Mouse (Mus musculus): ENCODE measurements at regions not wholly inside any gene's neighbourhood (a gene's known extent, or its start where the extent isn't known, plus 50 kb on each side); places are given as distances from the start of the nearest gene placed in this dataset.
"Not testable (repeated sequence)": the region's sequence is repeated elsewhere in the genome, so short reads cannot be mapped to it uniquely, and the experiment has no call there.

- Histone ChIP-seq H3K4me1 (no peaks in the 10 kb centered on the region), H3K4me3 (replicated peaks) (no peak overlapping the region), H3K27ac (no peak overlapping the region), H3K4me2 (no peak overlapping the region), H3K36me3 (no peaks in the 10 kb centered on the region), H3K9me3 (replicated peaks) (no peaks in the 10 kb centered on the region), H3K9ac (no peak overlapping the region), H3K27me3 (no peaks in the 10 kb centered on the region)
- no peak for ATAC-seq (replicated peaks; ENCODE audit: low FRiP score)
- 72% methylated on average over 2 of the region's 2 CpGs for WGBS
These were observed 73.0 kb upstream of the Slc1a3 start for GRCm38 (mm10) chr15:8783567-8783966.

DNA sequence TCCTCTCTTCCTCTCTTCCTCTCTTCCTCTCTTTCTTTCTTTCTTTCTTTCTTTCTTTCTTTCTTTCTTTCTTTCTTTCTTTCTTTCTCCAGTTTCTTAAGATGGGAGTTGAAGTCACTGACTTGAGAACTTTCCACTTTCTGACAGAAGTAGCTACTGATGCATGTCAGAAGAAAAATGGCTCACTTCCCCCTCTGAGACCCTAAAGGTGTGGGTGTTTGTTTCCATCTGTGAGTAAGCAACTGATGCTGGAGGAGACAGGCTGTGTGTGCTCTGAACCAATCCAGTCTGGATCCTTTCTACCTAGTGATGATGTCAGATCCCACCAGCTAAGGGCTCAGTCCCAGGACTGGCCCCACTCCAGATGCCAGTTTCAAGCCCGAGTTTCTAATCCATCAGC is 72.5 kb upstream of the Slc1a3 start:
- Histone ChIP-seq H3K9ac (no peak overlapping the region), H3K4me1 (no peaks in the 10 kb centered on the region), H3K36me3 (no peaks in the 10 kb centered on the region), H3K27ac (no peak overlapping the region), H3K4me3 (replicated peaks) (no peak overlapping the region), H3K4me2 (no peak overlapping the region), H3K27me3 (no peaks in the 10 kb centered on the region), H3K9me3 (replicated peaks) (no peaks in the 10 kb centered on the region)
- no peak for ATAC-seq (replicated peaks; ENCODE audit: low FRiP score)
- 63% methylated on average over 1 of the region's 1 CpGs for WGBS

DNA sequence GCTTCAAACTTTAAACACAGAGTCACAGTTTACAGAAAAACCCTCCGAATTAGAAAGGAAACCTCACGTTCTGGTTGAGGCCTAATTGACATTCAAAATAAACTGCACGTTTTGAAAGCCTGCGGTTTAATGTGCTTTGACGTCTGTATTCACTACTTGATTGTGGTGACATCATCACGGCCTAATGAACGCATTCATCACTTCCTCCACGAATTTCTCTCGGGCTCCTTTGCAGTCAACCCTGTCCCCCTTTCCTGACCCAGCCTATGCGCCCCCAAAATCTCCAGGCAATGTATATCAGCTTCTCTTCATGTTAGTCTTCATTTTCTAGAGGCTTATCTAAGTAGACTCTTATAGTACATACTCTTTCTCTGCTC is 71.6 kb upstream of the Slc1a3 start:
- no peaks in the 10 kb centered on the region for H3K4me1 ChIP-seq
- no peak overlapping the region for H3K9ac ChIP-seq
- H3K36me3 ChIP-seq: no peaks in the 10 kb centered on the region
- H3K4me3 ChIP-seq (replicated peaks): no peak overlapping the region
- 83% methylated on average over 10 of the region's 10 CpGs for WGBS
- H3K27ac ChIP-seq: no peak overlapping the region
- no peak overlapping the region for H3K4me2 ChIP-seq
- ATAC-seq (replicated peaks; ENCODE audit: low FRiP score): no peak
- H3K9me3 ChIP-seq (replicated peaks): no peaks in the 10 kb centered on the region
- no peaks in the 10 kb centered on the region for H3K27me3 ChIP-seq

GRCm38 (mm10) chr15:8781159-8782130 is 70.9 kb upstream of the Slc1a3 start:
- H3K4me2 ChIP-seq: no peak overlapping the region
- H3K27me3 ChIP-seq: no peaks in the 10 kb centered on the region
- H3K4me1 ChIP-seq: no peaks in the 10 kb centered on the region
- no peaks in the 10 kb centered on the region for H3K36me3 ChIP-seq
- no peak for ATAC-seq (replicated peaks; ENCODE audit: low FRiP score)
- WGBS: 87% methylated on average over 28 of the region's 28 CpGs
- no peak overlapping the region for H3K9ac ChIP-seq
- no peak overlapping the region for H3K4me3 ChIP-seq (replicated peaks)
- no peak overlapping the region for H3K27ac ChIP-seq
- no peaks in the 10 kb centered on the region for H3K9me3 ChIP-seq (replicated peaks)

DNA sequence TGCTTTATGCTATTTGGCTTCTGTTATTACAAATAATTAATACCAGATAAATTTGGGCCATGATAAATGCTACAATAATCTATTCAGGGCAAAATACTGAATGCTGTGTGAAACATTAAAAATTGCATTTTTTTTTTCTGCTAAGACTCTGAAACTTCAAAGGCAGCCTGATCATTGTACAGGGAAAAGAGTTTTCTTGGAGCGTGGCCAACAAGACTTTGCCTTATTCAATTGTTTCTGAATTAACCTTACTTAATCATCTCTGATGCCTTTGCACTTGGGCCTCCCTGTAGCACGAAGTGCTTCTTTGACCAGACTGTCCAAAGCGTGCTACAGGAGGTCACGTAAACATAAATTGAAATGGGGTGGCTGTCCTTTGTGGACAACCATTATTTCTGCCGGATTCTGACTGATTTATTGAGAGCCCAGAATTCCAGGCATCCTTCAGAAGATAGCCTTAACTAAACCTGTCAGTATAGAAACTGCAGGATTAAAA is 69.9 kb upstream of the Slc1a3 start:
- Histone ChIP-seq H3K9ac (no peak overlapping the region), H3K4me3 (replicated peaks) (no peak overlapping the region), H3K27ac (no peak overlapping the region), H3K4me2 (no peak overlapping the region), H3K9me3 (replicated peaks) (no peaks in the 10 kb centered on the region), H3K27me3 (no peaks in the 10 kb centered on the region), H3K4me1 (no peaks in the 10 kb centered on the region), H3K36me3 (no peaks in the 10 kb centered on the region)
- 37% methylated on average over 5 of the region's 5 CpGs for WGBS
- no peak; the same call in 1 of the 2 replicates for ATAC-seq (replicated peaks; ENCODE audit: low FRiP score)

DNA sequence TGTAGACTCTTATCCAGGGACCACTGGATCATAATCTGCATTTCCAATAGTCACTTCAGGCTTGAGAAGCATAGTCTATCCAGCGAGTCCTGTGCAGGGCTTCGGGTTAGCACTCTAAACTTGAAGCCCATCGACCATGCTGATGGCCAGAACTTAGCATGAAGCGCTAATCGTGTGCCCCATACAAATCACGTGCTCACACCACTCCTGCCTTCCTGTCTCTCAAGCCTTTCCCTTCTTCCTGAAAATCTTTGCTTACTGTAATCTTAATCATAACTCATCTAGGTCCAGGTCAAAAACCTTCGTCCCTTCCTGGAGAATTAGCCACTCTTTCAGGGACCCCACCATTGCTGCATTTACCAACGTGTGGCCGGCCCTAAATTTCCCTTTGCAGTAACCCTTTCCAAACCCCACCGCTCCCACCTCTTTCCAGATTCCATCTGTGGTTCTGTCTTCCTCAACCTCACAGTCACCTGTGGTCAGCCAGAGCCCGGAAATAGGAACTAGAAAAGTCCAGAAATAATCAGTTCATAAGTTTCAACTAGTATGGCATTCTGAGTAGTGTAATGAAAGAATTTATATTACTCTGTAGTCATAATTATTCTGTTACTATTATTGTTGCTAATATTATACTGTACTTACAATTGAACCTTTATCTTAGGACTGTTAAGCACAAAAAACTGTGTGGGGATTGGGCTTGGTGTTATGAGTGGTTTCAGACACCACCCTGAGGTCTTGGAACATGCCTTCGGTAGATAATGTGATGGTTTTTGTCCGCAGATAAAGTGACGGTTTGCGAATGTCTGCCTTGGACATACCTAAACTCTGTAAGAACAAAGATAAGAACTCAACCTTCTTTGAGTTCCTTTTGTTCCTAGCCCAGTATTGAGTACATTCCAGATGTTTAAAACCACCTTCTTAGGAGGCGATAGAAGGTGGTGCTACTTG is 57.3 kb upstream of the Slc1a3 start:
- 89% methylated on average over 16 of the region's 16 CpGs for WGBS
- no peaks in the 10 kb centered on the region for H3K4me1 ChIP-seq
- no peaks in the 10 kb centered on the region for H3K27me3 ChIP-seq

GRCm38 (mm10) chr15:8766208-8766607 is 55.6 kb upstream of the Slc1a3 start:
- ATAC-seq (replicated peaks; ENCODE audit: low FRiP score); H3K36me3 ChIP-seq; H3K27me3 ChIP-seq; H3K4me1 ChIP-seq; H3K9me3 ChIP-seq (replicated peaks); H3K4me3 ChIP-seq (replicated peaks); H3K4me2 ChIP-seq; H3K27ac ChIP-seq; H3K9ac ChIP-seq: not testable (repeated sequence)

More for the DNA sequence above, 57.3 kb upstream of the Slc1a3 start:
- Histone ChIP-seq H3K27ac (no peak overlapping the region), H3K9ac (no peak overlapping the region), H3K4me2 (no peak overlapping the region), H3K9me3 (replicated peaks) (no peaks in the 10 kb centered on the region), H3K4me3 (replicated peaks) (no peak overlapping the region), H3K36me3 (no peaks in the 10 kb centered on the region)
- ATAC-seq (replicated peaks; ENCODE audit: low FRiP score): no peak

DNA sequence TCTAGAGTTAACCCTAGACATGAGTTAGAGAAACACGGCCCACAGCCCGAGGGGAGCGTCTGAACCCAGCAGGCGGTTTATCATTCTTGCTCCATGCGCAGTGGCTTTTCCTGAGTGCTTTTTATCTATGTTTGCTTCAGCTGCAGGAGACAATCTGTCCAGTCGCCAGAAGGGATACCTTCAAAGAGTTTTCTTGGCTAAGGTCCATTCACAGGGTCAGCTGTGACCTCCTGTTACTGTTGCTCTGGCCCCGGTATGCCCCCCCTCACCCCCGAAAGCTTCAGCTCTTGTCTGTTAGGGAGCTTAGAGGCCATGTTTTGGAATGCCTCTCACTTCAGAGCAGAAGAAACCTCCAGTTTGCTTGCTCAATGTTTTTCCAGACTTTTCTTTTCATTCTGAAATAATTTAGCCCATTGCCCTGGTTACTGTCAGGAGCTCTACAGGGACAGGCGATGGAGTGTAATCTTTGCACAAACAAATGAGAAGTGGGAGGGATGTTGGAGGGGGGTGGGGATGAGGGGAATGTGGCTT is 51.2 kb upstream of the Slc1a3 start:
- Histone ChIP-seq H3K27me3 (no peaks in the 10 kb centered on the region), H3K9me3 (replicated peaks) (no peaks in the 10 kb centered on the region)

DNA sequence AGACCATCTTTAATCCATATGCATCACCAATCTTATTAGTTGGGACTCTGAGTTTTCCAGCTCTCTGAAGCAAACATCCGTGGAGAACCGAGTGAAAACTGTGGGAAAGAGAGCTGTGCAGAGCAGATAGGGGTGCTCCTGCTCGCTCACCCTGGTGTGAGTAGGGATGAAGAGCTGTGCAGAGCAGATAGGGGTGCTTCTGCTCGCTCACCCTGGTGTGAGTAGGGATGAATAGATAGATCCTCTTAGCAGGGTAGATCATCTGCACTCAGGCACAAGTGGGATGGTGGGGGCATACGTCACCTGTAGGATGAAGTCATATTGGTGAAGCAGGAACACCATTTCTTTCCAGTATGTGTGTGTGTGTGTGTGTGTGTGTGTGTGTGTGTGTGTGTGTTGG is 50.6 kb upstream of the Slc1a3 start:
- no peaks in the 10 kb centered on the region for H3K9me3 ChIP-seq (replicated peaks)
- H3K4me2 ChIP-seq: no peak overlapping the region
- peak; percentile 78; the same call in 1 of the 2 replicates for ATAC-seq (replicated peaks; ENCODE audit: low FRiP score)
- no peaks in the 10 kb centered on the region for H3K36me3 ChIP-seq
- H3K27me3 ChIP-seq: no peaks in the 10 kb centered on the region
- no peak overlapping the region for H3K4me3 ChIP-seq (replicated peaks)
- H3K9ac ChIP-seq: no peak overlapping the region
- 85% methylated on average over 5 of the region's 5 CpGs for WGBS
- H3K27ac ChIP-seq: 0 out of 2 replicates have a peak overlapping the region, but pooled peaks have one; percentile 56
- 0 out of 2 replicates have a peak, but pooled peaks cover 5% of the 10 kb centered on the region for H3K4me1 ChIP-seq

More for the DNA sequence above, 51.2 kb upstream of the Slc1a3 start:
- Histone ChIP-seq H3K4me3 (replicated peaks) (no peak overlapping the region), H3K4me2 (no peak overlapping the region), H3K36me3 (no peaks in the 10 kb centered on the region), H3K27ac (peak overlapping the region; percentile 56; the same call in 1 of the 2 replicates), H3K4me1 (0 out of 2 replicates have a peak, but pooled peaks cover 5% of the 10 kb centered on the region), H3K9ac (no peak overlapping the region)
- WGBS: 41% methylated on average over 9 of the region's 9 CpGs
- peak; percentile 70; the same call in 1 of the 2 replicates for ATAC-seq (replicated peaks; ENCODE audit: low FRiP score)

Measured in kidney, embryonic 15.5 days (tissue).